Mouse (Mus musculus) T-cell, adult 2 months (primary cell): ENCODE data around the gene Aven.
"Not testable (repeated sequence)": the region's sequence is repeated elsewhere in the genome, so short reads cannot be mapped to it uniquely, and the experiment has no call there.

ENCODE experiments used
- DNase-seq: peaks from one replicate; pipeline ENCODE4 v3.0.0; 2022; ENCODE audit warnings: low spot score

Aven gene

DNA sequence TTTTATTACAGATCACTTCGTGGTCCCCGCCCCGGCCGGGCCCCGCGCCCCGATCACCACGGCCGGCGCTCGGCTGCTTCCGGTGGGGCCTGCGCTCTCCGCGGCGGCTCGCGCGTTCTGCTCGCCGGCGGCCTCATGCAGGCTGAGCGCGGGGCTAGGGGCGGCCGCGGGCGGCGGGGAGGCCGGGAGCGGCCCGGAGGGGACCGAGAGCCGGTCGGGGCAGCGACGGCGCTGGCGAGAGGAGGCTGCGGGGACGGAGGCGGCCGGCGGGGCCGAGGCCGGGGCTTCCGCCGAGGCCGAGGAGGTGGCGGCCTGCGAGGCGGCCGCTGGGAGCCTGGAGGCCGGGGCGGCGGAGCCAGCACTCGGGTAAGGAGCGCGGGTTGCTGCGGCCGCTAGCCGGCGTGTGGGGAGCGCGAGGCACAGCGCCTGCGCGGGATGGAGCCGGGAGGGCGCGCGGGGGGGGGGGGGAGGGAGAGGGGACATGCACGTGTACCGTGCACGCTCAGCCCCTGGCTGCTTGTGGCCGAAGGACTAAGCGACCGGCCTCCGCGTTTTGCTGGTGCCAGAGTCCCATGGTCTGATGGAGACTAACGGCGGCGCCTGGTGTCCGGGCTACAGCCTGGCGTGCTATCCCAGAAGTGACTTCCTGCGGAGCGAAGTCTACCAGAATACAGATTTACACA lies at the start of gene Aven:
Gene Aven, plus strand, starts transcription at position 109 of the 683 bp plus-strand sequence.
- DNase-seq: peak; percentile 61

DNA sequence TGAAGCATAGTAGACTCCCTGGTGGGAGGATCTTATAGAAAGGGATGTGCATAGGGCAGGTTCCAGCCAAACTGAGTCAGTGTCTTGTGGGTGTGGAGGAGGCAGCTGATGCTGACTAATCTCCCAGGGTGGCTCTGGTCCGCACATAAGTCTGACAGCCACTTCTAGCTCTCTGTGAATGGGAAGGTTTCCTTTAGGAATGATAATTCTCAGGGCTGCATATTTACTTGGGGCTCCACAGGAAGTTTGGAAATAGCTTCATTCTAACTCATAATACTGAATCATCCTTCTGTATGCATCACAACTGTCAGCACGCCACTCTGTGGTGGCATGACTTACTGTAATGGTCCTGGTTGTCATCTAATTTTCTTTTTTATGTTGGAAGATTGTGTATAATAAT lies 49.3 kb upstream of the Aven start:
- no peak for DNase-seq

DNA sequence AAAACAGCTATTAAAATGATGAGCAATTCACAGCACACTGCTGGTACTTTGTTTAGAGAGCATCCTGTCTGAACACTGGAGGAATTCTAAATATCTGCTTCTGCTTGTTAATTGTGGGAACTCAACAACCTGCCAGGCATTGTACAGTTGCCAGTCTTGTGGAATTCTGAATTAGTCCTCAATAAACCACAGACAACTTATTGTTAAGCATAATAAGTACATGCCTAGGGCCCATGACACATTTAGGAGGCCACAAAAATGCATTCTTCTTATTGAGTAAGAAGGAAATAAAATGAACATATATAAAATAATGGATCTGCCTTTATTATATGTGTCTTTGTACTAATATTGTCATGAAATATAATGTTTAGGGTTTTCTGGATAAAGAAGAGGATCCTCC lies 47.3 kb upstream of the Aven start:
- DNase-seq: no peak

DNA sequence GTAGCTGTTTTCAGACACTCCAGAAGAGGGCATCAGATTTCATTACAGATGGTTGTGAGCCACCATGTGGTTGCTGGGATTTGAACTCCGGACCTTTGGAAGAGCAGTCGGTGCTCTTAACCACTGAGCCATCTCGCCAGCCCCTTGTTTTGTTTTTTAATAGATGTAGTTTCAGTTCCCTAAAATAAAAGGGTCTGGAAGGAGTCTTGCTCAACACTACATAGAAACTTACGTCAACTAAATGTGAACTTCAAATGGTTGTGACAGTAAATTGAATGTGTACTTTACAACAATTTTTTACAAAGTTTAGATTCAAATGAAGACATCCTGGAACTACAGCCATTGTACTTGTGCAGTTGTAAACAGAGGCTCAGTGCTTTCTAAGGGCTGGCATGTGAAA lies 44.7 kb upstream of the Aven start:
- not testable (repeated sequence) for DNase-seq

DNA sequence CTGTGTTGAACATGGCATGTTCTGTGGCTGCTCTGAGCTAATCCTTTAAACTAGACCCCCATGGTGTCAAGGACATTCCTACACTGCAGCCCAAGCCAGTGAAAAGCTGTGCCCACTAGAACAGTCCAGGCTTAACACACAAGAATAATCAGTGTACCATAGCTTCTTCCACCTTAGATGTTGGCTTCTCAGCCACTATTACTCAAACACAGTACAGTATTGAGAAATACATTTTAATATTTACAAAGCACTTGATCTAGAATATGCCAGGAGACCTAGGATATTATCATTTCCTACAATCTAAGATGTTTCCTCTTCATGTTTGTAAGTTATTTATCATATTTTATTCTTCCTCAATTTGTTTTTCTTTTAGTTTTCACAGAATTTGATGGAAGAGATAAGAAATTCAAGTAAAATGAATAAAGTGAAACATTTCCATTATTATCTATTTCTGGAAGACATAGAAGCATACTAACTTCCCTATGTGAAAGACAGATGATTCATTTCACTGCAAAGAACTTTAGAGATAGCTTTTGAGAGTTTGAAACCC lies 44.2 kb upstream of the Aven start:
- DNase-seq: no peak

DNA sequence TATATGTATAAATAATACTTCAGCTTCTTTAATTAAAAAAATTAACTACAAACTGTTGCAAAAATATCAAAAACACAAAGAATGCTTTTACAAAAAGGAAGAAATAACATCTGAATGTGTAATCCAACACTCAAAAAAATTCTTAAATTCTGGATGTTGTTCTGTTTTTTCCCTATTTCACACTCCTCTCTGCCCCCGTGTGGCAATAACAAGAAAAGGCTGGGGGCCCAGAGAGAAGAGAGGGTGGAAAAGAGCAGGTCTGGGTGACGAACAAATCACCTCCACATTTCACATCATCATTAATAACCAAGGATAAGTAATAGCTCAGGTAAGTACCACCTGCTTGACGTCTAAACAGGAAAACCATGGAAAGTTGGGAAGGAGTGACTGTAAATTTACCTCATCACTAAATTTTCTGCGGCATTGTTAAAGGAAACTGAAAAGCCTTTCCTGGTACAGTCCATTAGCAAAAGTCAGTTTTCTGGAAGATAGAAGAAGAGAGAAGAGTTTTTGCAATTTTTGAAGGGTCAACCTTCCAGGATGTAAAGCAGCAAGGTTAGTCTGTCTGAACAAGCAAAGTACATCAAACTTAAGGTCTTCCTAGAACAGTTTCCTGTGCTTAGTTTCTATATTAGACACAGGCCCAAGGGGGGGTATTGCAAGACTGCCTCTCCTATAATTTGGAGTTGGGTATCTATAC lies 43.0 kb upstream of the Aven start:
- peak; percentile 17 for DNase-seq

DNA sequence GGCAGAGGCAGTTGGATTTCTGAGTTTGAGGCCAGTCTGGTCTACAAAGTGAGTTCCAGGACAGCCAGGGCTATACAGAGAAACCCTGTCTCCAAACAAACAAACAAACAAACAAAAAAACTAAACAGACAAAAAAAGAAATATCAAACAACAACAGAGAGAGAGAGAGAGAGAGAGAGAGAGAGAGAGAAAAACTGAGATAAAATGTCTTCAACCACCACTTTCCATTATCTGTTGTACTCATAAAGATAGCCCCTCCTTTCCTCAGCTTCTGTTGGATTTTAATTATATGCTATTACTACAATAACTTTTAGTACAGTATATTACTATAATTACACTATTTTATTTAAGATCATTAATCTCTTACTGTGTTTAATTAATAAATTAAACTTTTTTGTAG lies 40.3 kb upstream of the Aven start:
- not testable (repeated sequence) for DNase-seq

DNA sequence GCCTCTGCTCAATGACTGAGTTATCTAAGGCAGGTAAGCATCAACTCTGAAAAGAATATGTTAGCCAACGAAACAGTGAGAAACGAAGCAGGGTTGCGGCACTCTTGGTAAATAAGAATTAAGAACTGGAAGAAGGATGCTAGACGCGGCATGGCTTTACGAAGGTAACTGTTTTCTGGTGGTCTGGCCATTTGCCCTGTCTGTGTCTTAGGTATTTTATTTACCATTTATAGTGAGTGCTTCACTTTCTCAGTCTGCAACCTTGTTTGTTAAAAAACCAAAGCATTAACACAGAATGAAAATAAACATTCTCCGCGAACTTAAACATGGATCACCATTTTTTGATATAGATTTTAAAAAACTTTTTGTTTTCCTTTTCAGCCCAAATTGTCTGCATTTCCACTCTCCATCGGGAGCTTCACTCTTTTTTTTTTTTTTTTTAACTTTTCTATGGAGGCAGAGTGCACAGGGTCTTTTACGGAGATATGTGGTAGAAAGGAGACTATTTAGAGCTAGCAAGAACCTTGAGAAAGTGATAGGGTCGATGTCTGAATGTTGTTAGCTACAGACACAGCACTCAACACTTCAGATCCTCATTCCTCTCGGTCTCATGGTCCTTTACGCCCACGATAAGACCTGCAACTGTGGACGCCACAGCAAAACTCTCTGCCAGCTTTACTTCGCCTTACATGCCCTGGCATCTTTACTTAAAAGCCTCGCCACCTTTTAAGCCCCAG lies 38.5 kb upstream of the Aven start:
- DNase-seq: no peak

DNA sequence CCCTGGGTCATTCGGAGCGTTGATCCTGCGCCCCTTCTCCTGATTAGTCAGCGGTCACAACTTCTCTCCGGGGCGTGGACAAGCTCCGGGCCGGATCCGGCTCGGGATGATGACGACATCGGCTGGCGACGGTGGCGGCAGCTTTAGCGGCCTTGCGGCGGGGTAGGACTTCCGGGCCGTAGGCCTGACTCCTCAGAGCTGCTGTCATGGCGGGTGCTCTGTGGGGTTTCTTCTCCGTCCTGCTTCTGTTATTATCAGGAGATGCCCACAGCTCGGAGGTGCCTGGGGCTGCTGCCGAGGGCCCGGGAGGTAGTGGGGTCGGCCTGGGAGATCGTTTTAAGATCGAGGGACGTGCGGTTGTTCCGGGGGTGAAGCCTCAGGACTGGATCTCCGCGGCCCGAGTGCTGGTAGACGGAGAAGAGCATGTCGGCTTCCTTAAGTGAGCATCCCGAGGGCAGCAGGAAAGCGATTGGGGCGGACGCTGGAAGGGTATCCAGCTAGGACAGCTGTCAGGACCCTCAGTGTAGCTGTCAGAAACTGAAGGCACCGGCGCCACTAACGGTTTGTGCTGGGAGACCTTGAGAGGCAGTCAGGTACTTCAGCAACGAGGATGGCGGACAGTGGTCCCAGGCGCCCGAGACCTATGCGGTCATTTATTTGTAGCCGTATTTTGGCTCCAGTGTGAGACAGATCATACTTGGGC lies 37.8 kb upstream of the Aven start, which contains the start of gene Emc7:
Gene Emc7, plus strand, starts transcription at position 136 of the 703 bp plus-strand sequence.
- DNase-seq: peak; percentile 96

DNA sequence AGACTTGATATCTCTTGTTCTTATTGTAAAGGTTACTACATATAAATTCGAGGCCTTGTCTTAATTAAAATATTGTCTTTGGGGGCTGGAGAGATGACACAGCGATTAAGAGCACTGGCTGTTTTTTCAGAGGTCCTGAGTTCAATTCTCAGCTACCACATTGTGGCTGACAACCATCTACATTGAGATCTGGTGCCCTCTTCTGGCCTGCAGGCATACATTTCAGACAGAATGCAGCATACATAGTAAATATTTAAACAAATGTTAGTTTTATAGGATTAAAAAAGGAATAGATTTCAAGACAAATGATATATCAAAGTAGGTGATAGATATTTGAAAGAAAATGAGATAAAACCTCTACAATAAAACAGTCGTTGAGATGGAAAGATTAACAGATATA lies 32.2 kb upstream of the Aven start:
- no peak for DNase-seq

DNA sequence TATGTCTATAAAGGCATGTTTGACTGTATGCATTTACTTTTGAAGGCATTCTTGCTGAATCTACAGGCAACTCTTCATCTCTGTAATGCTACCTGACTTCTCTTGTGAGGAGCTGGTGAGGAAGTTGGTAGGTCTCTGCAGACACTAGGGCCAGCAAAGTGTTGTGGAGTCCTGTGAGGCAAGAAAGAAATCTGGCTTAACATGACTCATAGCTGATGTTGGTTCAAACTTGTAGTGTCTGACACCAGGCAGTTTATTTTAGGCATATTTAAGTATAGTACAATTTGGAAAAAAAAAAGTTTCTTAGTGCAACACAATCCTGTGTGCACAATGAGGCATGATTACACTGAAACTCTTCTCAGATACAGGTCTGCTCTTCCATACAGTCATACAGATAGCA lies 23.2 kb upstream of the Aven start:
- DNase-seq: no peak

DNA sequence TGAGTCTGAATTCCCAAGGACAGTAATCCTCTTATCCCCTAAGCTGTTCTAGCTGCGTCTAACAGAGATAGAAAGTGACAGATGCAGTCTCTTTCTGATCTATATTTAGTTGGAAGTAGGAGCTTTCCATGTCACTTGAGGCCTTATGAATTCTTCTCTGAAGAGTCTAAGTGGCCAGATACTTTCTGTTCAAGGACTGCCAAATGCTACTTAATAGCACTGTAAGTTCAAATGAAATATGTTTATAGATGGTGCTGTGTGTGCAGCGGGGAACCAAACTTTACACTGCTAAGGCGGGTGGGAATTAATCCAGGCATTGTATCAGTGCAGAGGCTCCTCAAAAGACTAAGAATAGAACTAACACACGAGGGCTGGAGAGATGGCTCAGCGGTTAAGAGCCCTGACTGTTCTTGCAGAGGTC lies 21.8 kb upstream of the Aven start:
- no peak for DNase-seq

DNA sequence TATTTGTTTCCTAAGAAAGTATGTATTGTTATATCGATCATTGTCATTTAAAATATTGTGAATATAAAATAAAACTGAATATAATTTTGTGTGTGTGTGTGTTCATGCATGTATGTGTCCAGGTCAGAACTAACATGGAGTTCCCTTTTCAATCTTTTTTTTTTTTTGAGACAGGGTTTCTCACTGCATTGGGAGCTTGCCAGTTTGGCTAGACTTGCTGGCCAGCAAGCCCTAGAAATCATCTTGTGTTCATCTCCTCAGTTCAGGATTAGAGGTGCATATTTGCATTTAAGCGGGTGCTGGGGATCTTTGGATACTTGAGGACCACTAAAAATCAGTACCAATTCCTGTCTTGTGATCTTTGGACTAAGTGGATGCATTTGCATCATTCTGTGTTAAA lies 20.7 kb upstream of the Aven start:
- no peak for DNase-seq

DNA sequence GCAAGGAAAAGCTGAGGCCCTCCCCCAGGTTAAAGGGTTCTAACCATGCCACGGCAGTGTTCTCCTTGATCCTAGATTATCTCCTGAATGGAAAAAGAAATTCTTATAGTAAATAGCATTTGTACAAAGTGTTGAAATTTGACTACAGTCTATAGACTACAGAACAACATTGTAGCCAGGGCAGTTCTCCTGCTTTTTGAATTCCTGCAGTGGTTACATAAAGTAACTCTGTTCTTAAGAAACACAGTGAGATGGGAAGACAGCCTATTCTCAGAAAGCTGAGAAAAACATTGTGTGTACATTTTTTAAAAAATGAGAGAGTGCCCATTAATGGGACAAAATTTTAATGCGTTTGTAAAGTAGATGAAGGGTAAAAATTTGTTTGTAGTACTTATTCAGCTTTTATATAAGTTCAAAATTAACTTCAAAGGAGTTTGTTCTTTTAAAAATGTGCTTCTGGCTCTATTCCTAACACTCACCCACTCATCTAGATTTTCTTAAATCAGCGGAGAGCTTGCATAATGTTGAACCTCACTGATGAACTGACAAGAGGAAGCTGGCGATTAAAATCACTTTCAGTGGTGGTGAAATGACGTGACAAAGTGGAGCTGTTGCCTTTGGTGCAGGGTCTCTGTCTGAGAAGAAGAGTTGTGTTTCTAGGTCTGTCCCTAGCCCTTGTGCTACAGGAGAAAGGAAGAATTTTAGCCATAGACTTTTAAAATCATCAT lies 17.6 kb upstream of the Aven start:
- no peak for DNase-seq

DNA sequence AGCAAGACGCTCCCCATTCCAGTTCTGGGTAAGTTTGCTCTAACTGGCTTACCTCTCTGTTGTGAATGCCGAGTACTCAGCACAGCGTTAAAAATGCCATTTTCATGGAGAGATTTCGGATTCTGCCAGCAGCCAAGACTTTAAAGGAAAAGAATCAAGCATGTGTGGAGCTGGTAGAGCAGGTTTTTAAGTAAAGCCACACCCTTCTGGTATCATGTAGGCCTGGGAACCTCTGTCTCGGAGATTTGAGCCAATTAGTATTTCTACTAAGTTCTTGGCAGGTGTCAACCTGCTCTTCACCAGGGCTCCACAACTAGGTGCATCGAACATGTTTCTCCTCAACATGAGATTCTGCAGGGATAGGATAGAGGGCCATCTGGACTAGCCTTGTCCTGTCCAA lies 16.2 kb upstream of the Aven start:
- DNase-seq: no peak

DNA sequence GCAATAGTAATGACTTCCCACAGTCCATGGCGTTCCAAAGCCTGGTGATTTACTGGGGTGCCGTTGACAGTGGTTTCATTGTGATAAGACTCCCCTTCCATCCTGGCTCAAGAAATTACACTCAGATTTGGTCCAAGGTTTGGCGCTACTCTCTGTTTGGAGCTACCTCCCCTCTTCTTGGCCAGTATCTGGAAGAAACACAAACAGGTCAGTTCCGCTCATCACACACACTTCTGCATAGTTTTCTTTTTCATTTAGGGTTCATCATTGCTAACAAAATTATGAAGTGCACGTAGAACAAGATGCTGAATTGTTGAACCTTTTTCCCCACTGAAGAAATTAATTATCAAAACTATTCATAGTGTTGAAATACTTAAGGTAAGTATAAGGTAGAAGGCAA lies 12.1 kb upstream of the Aven start, which contains the start of gene Chrm5:
Gene Chrm5, minus strand, starts transcription at position 101 of the 400 bp plus-strand sequence.
- DNase-seq: no peak

DNA sequence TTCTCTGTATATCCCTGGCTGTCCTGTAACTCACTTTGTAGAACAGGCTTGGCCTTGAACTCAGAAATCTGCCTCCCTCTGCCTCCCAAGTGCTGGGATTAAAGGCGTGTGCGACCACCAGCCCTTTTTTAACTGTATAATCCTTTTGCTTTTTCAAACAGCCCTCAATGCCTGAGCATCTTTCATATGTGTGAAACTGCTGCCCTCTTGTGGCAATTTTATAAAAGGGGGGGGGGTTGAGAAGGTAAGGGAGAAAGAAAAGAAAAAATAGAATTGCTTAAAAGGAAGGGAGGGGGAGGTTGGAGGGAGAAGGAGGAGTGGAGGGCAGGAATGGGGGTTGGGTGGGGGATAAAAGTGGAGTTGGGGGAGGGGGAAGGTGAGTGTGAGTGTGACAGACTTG lies 11.2 kb upstream of the Aven start:
- peak; percentile 34 for DNase-seq

DNA sequence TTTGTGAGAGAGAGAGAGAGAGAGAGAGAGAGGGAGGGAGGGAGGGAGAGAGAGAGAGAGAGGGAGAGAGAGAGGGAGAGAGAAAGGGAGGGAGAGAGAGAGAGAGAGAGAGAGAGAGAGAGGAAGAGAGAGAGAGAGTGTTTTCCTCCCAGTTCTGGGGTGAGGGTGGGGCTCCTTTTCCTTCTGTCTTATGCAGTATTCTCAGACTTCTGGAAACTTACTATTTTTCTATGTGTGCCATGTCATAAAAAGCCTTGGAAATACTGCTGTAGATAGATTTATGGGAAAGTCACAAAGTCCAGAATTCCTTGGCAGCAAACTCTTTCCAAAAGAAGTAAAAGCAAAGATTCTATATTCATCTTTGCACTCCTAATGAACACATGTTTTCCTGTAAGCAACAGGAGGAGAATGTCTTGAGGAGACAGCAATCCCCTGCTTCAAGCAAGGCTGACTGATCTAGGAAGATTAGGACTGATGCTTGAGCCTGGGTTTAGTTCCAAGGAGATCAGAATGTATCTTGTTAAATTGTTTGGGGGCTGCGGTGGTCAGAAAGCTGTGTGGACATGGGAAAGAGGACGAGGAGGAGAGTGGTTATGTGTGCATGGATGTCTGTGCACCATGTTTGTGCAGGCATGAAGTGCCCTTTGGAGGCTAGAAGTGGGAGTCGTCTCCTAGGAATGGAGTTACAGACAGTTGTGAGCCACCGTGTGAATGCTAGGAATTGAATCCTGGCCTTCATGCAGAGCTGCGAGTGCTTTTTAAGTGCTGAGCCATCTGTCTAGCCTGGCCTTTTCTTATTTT lies 10.0 kb upstream of the Aven start:
- DNase-seq: no peak

DNA sequence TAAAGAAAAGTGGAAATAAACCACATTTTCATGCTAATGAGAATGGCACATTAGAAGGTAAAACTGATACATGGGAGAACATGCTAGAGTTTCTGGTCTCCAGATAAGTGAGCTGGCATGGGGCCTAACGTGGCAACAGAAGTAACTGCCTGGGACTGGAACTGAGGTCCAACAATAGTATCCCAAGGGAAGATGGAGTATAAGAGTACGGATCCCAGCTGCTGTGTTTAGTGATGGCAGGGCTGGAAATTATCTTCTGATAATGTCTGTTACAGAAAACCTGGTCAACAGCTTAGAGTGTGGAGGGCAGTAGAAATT lies 9.5 kb upstream of the Aven start:
- DNase-seq: no peak

DNA sequence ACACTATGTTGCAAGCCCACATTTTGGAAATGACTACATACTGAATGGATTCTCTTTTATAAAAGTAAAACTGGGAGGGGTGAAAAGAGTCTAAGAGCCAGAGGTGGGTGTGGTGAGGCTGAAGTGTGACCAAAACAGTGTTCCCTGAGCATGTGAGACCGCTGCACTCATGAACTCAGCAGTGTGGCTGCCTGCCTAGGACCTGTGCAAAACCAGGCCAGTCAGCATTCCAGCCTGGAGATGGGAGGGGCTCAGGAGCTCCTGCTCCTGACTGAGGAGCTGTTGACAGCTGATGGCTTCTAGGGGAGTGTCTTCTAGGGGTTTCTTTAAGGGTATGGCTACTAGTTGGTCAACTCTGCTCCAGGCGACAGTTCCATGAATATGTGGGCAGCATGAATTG lies 7.9 kb upstream of the Aven start:
- no peak for DNase-seq
